Mouse (Mus musculus) liver, embryonic 14.5 days (tissue): ENCODE measurements at regions not wholly inside any gene's neighbourhood (a gene's known extent, or its start where the extent isn't known, plus 50 kb on each side); places are given as distances from the start of the nearest gene placed in this dataset.

Experiments used
- ATAC-seq: fragments of 200-750 bp; cut with Nextera tagmentation; 2 replicates; pipeline ENCODE4 v1.8.0; 2017; ENCODE audit warnings: moderate number of reproducible peaks, mild to moderate bottlenecking, moderate library complexity; ENCODE audit not compliant: insufficient read depth
- DNase-seq, 3 experiments: peaks; one replicate each; pipeline ENCODE4 v3.0.0-alpha.2; 2012 to 2013; ENCODE audit warnings: low read depth in 3 of 3, low spot score in 3 of 3
- H3K27ac ChIP-seq: fragments of 300-500 bp; sonication (generic); 2 replicates; pipeline ENCODE4 v1.5.1; 2014; ENCODE audit warnings: moderate library complexity, mild to moderate bottlenecking, control low read depth, inconsistent platforms
- H3K27me3 ChIP-seq: fragments of 300-500 bp; sonication (generic); 2 replicates; pipeline ENCODE4 v1.6.1; 2014; ENCODE audit warnings: mild to moderate bottlenecking, low read length, moderate library complexity; ENCODE audit not compliant: control insufficient read depth, insufficient read depth
- H3K36me3 ChIP-seq: fragments of 300-500 bp; sonication (generic); replicated peaks from 2 replicates; pipeline ENCODE4 v1.6.1; 2014; ENCODE audit warnings: low read depth; ENCODE audit not compliant: control insufficient read depth, insufficient read depth
- H3K4me1 ChIP-seq, 2 experiments: fragments of 200-500 bp in 1 of 2; fragments of 300-500 bp in 1 of 2; sonication (generic) in 1 of 2; replicated peaks; 2 replicates each; pipeline ENCODE4 v1.6.1; 2012 to 2014; ENCODE audit warnings: antibody characterized with exemption in 1 of 2, inconsistent platforms in 1 of 2, low read length in 1 of 2; ENCODE audit not compliant: control insufficient read depth in 2 of 2, insufficient read depth in 2 of 2
- H3K4me2 ChIP-seq: fragments of 300-500 bp; sonication (generic); 2 replicates; pipeline ENCODE4 v1.6.1; 2014; ENCODE audit warnings: low read depth, mild to moderate bottlenecking, control low read depth, moderate library complexity
- H3K4me3 ChIP-seq, 2 experiments: fragments of 200-500 bp in 1 of 2; fragments of 300-500 bp in 1 of 2; sonication (generic) in 1 of 2; 2 replicates each; pipeline ENCODE4 v1.5.1; 2012 to 2014; ENCODE audit warnings: low read depth in 2 of 2, low read length in 2 of 2, mild to moderate bottlenecking in 2 of 2, control low read depth in 1 of 2, inconsistent platforms in 1 of 2, moderate library complexity in 1 of 2; ENCODE audit not compliant: insufficient read depth in 1 of 2
- H3K9ac ChIP-seq: fragments of 300-500 bp; sonication (generic); replicated peaks from 2 replicates; pipeline ENCODE4 v1.6.1; 2014; ENCODE audit warnings: mild to moderate bottlenecking, control low read depth, moderate library complexity
- H3K9me3 ChIP-seq: fragments of 300-500 bp; sonication (generic); 2 replicates; pipeline ENCODE4 v1.6.1; 2016; ENCODE audit warnings: low read length, mixed read lengths; ENCODE audit not compliant: control insufficient read depth
- CTCF ChIP-seq: IDR thresholded peaks from 2 replicates; pipeline ENCODE4 v1.5.1; 2016; ENCODE audit warnings: antibody characterized with exemption, low read depth, control low read depth
- EP300 ChIP-seq: IDR thresholded peaks from 2 replicates; pipeline ENCODE4 v1.6.1; 2016; ENCODE audit warnings: antibody characterized with exemption, low read depth
- WGBS: fragments of 180-500 bp; shearing (Covaris S2); extraction: QIAGEN DNeasy Blood & Tissue Kit; methylation state at CpG from one replicate; pipeline ENCODE4 v1.1.7; 2014; ENCODE audit not compliant: insufficient replicate concordance; 5-methylcytosine and 5-hydroxymethylcytosine counted together

DNA sequence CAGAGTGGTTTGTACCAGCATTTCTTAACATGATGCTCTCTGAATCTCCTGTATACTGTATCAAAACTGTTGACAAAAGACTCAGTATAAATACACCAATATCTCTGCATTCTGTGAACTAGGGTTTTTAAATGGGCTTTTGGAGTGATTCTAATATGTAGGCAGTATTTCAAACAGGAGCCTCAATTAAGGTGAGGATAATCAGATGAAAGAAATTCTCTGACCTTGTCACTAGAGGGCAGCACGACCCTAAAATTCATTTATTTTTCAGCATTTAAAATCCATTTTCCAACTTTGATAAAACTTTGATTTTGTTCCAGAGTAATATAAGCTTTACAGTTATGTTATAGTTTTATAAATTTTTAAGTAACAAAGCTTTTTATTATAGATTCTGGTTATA, 114.5 kb downstream of the Rfx6 start:
- TF ChIP-seq CTCF (peak; percentile 20; the same call in 1 of the 2 replicates), EP300 (no peak)
- WGBS, result 0% methylated on average over 1 of the region's 1 CpGs
- ATAC-seq (no peak), DNase-seq (no peak)
- H3K36me3 ChIP-seq, result no peaks in the 10 kb centered on the region
- H3K4me2 ChIP-seq, result no peak overlapping the region
- H3K4me3 ChIP-seq, result no peak overlapping the region
- H3K27ac ChIP-seq, result no peak overlapping the region
- H3K4me1 ChIP-seq, result no peaks in the 10 kb centered on the region
- H3K27me3 ChIP-seq, result no peaks in the 10 kb centered on the region
- H3K9me3 ChIP-seq, result no peaks in the 10 kb centered on the region
- no peak overlapping the region for H3K9ac ChIP-seq

DNA sequence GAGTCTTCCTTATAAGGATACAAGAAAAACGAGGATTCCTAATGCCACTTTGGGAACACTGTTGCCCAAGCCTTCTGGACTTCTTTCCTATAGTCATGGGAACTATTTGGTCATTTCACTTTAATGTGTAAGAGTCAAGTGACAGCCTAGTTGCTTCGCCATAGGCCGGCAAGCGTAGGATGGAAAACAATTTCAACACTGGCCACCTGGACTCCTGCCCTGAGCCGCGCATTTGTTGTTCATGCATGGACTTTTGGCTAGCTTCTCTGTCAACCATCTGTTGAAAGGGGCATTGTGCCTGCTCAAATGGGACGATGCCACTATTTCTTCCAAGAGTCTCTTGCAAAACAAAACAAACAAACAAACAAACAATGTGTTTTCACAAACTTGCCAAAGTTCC, 116.3 kb downstream of the Rfx6 start:
- no peak overlapping the region for H3K9ac ChIP-seq
- no peak for ATAC-seq

DNA sequence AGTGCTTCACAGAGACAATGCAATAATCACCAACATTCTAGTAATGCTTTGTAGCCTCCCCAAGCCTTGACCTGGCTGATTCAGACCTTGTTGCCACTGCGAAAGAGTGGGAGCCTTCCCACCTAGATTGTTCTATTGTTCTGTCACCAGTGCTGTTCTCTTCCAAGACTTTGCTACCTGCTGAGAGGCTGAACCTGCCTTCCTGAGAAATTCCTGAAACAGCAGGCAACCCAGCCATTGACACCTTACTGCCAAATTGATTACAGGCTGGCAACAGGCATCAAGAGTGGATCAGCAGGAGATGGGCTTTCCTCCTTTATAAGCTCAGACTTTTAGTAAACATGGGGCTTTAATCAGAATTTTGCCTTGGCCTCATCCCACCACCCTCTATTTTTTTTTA, 139.1 kb downstream of the Rfx6 start:
- no peak overlapping the region for H3K4me3 ChIP-seq
- TF ChIP-seq CTCF, result no peak
- no peak for TF ChIP-seq EP300
- no peak overlapping the region for H3K4me2 ChIP-seq
- ATAC-seq, result no peak
- H3K27me3 ChIP-seq, result no peaks in the 10 kb centered on the region
- no peak overlapping the region for H3K9ac ChIP-seq
- no peak for DNase-seq
- no peaks in the 10 kb centered on the region for H3K36me3 ChIP-seq
- H3K27ac ChIP-seq, result no peak overlapping the region
- no peaks in the 10 kb centered on the region for H3K4me1 ChIP-seq
- no peaks in the 10 kb centered on the region for H3K9me3 ChIP-seq
- WGBS, result 67% methylated on average over 1 of the region's 1 CpGs

More for the DNA sequence above, 116.3 kb downstream of the Rfx6 start:
- Histone ChIP-seq H3K36me3 (no peaks in the 10 kb centered on the region), H3K27me3 (no peaks in the 10 kb centered on the region), H3K4me2 (no peak overlapping the region), H3K27ac (no peak overlapping the region), H3K4me3 (no peak overlapping the region), H3K4me1 (no peaks in the 10 kb centered on the region), H3K9me3 (no peaks in the 10 kb centered on the region)
- TF ChIP-seq CTCF (no peak), EP300 (no peak)
- no peak for DNase-seq
- WGBS, result 67% methylated on average over 7 of the region's 7 CpGs

DNA sequence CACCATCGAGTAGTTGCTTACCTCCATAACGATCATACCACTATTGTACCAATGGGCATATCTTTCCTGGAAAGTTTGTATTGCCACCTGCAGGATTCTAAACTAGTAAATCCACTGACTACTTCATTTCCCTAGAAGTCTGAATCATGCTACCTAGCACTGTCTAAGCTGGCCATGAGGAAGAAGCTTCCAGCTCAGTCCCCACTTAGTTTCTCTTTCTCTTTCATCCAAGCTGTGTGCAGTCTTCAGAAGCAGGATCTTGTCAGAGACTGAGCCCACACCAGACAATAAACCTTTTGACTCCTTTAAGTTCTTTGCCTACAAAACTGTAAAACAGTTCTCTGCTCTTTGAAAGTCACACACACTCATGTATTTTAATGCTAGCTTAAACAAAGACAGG, 146.3 kb downstream of the Rfx6 start:
- Histone ChIP-seq H3K4me1 (no peaks in the 10 kb centered on the region), H3K27ac (no peak overlapping the region), H3K4me3 (no peak overlapping the region), H3K36me3 (no peaks in the 10 kb centered on the region), H3K27me3 (no peaks in the 10 kb centered on the region), H3K4me2 (no peak overlapping the region), H3K9ac (no peak overlapping the region), H3K9me3 (no peaks in the 10 kb centered on the region)
- DNase-seq (no peak), ATAC-seq (no peak)
- WGBS, result 63% methylated on average over 2 of the region's 2 CpGs
- TF ChIP-seq CTCF (no peak), EP300 (no peak)

DNA sequence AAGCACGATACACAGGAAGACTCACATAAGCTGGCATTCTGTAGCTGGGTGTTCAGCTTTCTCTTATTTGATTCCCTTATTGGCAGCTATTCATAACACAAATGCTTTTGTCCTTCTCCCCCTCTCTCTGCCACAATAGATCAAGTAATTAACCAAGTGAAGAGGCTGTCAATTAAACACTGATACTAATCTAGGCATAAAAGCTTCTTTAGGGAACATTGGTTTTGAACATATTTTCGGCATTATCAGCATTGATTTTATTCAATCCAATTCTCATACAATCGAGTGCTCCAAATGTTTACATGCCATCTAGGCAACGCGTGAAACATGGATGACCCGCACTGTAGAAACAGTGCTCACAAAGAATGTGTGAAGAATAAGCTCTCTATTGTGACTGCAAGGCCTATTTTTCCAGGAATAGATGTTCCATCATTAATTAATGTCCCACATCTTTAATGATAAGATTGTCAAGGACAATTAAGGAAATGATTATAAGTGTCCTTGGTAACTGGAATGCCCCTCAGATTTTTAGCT, 148.9 kb downstream of the Rfx6 start:
- H3K4me1 ChIP-seq, result no peaks in the 10 kb centered on the region
- no peaks in the 10 kb centered on the region for H3K27me3 ChIP-seq
- no peak for TF ChIP-seq CTCF
- no peak overlapping the region for H3K4me3 ChIP-seq
- no peak for DNase-seq
- no peak overlapping the region for H3K9ac ChIP-seq
- WGBS, result 68% methylated on average over 6 of the region's 6 CpGs
- H3K9me3 ChIP-seq, result no peaks in the 10 kb centered on the region
- H3K36me3 ChIP-seq, result no peaks in the 10 kb centered on the region
- ATAC-seq, result no peak
- H3K27ac ChIP-seq, result no peak overlapping the region
- no peak overlapping the region for H3K4me2 ChIP-seq
